Mouse (Mus musculus): ENCODE data around the gene Tm6sf2. TPM values are rescaled to one million over a fixed set of nuclear protein-coding genes. Genes with fewer than 3 reads are reported as not detected.

The Tm6sf2 gene
- total and polyA plus RNA-seq, 2 experiments from 2014 or later, result 0.19 TPM; not detected in 1

DNA sequence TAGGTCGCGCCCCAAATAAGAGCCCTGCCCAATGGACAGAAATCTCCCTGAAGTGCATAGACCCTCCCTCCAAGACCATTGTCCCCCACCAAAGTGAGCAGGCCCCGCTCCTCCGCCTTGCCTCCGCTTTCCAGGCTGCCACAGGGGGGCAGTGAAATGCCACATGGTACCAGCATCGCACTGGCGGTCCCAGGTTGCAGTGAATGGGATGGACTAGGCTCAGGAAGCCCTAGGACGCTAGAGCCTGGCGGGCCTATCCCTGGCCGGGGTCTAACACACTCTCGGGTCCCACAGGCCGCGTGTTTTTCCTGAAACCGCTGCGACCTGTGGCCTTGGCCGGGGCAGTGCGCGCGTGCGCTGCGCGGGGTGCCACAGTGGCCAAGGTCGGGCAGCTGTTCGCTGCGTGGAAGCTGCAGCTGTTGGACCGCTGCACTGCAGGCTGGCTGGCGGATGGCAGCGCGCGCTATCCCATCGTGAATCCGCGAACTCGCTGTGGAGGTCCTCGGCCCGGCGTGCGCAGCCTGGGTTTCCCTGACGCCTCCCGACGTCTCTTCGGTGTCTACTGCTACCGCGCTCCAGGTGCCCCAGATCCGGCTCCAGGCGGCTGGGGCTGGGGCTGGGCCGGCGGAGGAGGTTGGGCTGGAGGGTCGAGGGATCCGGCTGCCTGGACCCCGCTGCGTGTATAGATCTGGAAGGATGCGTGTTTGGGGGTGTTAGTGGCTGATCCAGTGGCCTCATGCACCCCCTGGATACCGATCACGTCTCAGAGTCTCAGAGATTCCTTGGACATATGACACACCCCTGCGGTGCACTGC is 15.3 kb downstream of the Tm6sf2 start:
- ATAC-seq, result peak; percentile 53
- Histone ChIP-seq H3K4me2 (ENCODE audit: low read depth, low read length) (peak overlapping the region; percentile 65), H3K4me3 (ENCODE audit: low read length) (peak overlapping the region; percentile 37), H3K36me3 (ENCODE audit: insufficient read depth, low read length) (no peaks in the 10 kb centered on the region), H3K4me1 (ENCODE audit: insufficient read depth, low read length) (peaks cover 22% of the 10 kb centered on the region), H3K27ac (no peak overlapping the region), H3K9me3 (ENCODE audit: low read length) (no peaks in the 10 kb centered on the region), H3K27me3 (ENCODE audit: insufficient read depth, low read length) (peaks cover 29% of the 10 kb centered on the region), H3K9ac (replicated peaks; ENCODE audit: low read length) (peak overlapping the region; percentile 49)
- 6% methylated on average over 56 of the region's 56 CpGs for WGBS
- DNase-seq (ENCODE audit: low spot score), result peak; percentile 77
- TF ChIP-seq CTCF (IDR thresholded peaks at IDR 0.05; ENCODE audit: low read depth), result peak; percentile 87

- ATAC-seq (peak; percentile 72), DNase-seq (ENCODE audit: low spot score) (peak; percentile 64)
- Histone ChIP-seq H3K36me3 (ENCODE audit: insufficient read depth, low read length) (peaks cover 4% of the 10 kb centered on the region; the same call in 1 of the 2 replicates), H3K4me2 (ENCODE audit: low read depth, low read length) (no peak overlapping the region), H3K4me3 (ENCODE audit: low read length) (no peak overlapping the region), H3K27me3 (ENCODE audit: insufficient read depth, low read length) (peaks cover 23% of the 10 kb centered on the region), H3K9me3 (ENCODE audit: low read length) (no peaks in the 10 kb centered on the region), H3K4me1 (ENCODE audit: insufficient read depth, low read length) (peaks cover 8% of the 10 kb centered on the region; the same call in 1 of the 2 replicates), H3K27ac (peak overlapping the region; percentile 29; the same call in 1 of the 2 replicates), H3K9ac (replicated peaks; ENCODE audit: low read length) (no peak overlapping the region)
- no peak for TF ChIP-seq CTCF (IDR thresholded peaks at IDR 0.05; ENCODE audit: low read depth)
- WGBS, result 38% methylated on average over 9 of the region's 9 CpGs
Measured at GRCm38 (mm10) chr8:70089296-70089960, 16.7 kb downstream of the Tm6sf2 start.

- H3K4me3 ChIP-seq (ENCODE audit: low read length), result no peak overlapping the region
- no peak overlapping the region for H3K4me2 ChIP-seq (ENCODE audit: low read depth, low read length)
- peaks cover 8% of the 10 kb centered on the region; the same call in 1 of the 2 replicates for H3K4me1 ChIP-seq (ENCODE audit: insufficient read depth, low read length)
- ATAC-seq (no peak), DNase-seq (ENCODE audit: low spot score) (no peak)
- WGBS, result 73% methylated on average over 8 of the region's 8 CpGs
- H3K27ac ChIP-seq, result no peak overlapping the region
- H3K36me3 ChIP-seq (ENCODE audit: insufficient read depth, low read length), result peaks cover 32% of the 10 kb centered on the region
- no peaks in the 10 kb centered on the region for H3K27me3 ChIP-seq (ENCODE audit: insufficient read depth, low read length)
- H3K9ac ChIP-seq (replicated peaks; ENCODE audit: low read length), result no peak overlapping the region
- no peak for TF ChIP-seq CTCF (IDR thresholded peaks at IDR 0.05; ENCODE audit: low read depth)
- no peaks in the 10 kb centered on the region for H3K9me3 ChIP-seq (ENCODE audit: low read length)
Measured at GRCm38 (mm10) chr8:70092786-70093185, 20.1 kb downstream of the Tm6sf2 start.

GRCm38 (mm10) chr8:70099276-70099675 is 26.6 kb downstream of the Tm6sf2 start:
- H3K4me1 ChIP-seq (ENCODE audit: insufficient read depth, low read length), result no peaks in the 10 kb centered on the region
- TF ChIP-seq CTCF (IDR thresholded peaks at IDR 0.05; ENCODE audit: low read depth), result no peak
- H3K4me2 ChIP-seq (ENCODE audit: low read depth, low read length), result no peak overlapping the region
- peaks cover 73% of the 10 kb centered on the region for H3K36me3 ChIP-seq (ENCODE audit: insufficient read depth, low read length)
- no peaks in the 10 kb centered on the region for H3K9me3 ChIP-seq (ENCODE audit: low read length)
- 78% methylated on average over 8 of the region's 8 CpGs for WGBS
- no peak for DNase-seq (ENCODE audit: low spot score)
- no peak overlapping the region for H3K27ac ChIP-seq
- no peaks in the 10 kb centered on the region for H3K27me3 ChIP-seq (ENCODE audit: insufficient read depth, low read length)
- no peak overlapping the region for H3K9ac ChIP-seq (replicated peaks; ENCODE audit: low read length)
- no peak for ATAC-seq
- H3K4me3 ChIP-seq (ENCODE audit: low read length), result no peak overlapping the region

GRCm38 (mm10) chr8:70100241-70100640 is 27.5 kb downstream of the Tm6sf2 start:
- H3K9me3 ChIP-seq (ENCODE audit: low read length), result no peaks in the 10 kb centered on the region
- H3K36me3 ChIP-seq (ENCODE audit: insufficient read depth, low read length), result peaks cover 68% of the 10 kb centered on the region
- H3K4me2 ChIP-seq (ENCODE audit: low read depth, low read length), result no peak overlapping the region
- no peaks in the 10 kb centered on the region for H3K27me3 ChIP-seq (ENCODE audit: insufficient read depth, low read length)
- DNase-seq (ENCODE audit: low spot score) (no peak), ATAC-seq (no peak)
- TF ChIP-seq CTCF (IDR thresholded peaks at IDR 0.05; ENCODE audit: low read depth), result no peak
- H3K9ac ChIP-seq (replicated peaks; ENCODE audit: low read length), result no peak overlapping the region
- no peaks in the 10 kb centered on the region for H3K4me1 ChIP-seq (ENCODE audit: insufficient read depth, low read length)
- WGBS, result 91% methylated on average over 8 of the region's 8 CpGs
- no peak overlapping the region for H3K4me3 ChIP-seq (ENCODE audit: low read length)
- H3K27ac ChIP-seq, result no peak overlapping the region

DNA sequence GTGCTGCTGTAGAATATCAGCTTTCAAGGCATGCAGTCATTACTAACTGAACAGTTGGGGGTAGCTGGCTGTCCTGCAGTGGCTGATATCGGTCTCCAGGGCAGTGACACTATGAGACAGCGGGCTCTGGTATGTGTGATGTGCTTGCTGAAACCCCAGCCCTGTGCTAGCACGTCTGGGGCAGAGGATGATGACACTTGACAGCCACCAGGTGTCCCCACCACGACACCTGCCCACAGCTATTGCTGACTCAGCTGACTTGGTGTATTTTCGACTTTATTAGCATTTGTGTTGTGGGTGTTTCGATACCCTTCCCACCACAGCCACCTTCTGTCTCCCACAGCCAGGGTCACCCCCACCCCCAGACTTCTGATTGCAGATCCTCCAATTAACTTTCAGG is 31.8 kb downstream of the Tm6sf2 start:
- ATAC-seq, result peak; percentile 79

More for the DNA sequence above, 31.8 kb downstream of the Tm6sf2 start:
- H3K36me3 ChIP-seq (ENCODE audit: insufficient read depth, low read length), result peaks cover 51% of the 10 kb centered on the region
- H3K4me3 ChIP-seq (ENCODE audit: low read length), result no peak overlapping the region
- peak; percentile 75 for TF ChIP-seq CTCF (IDR thresholded peaks at IDR 0.05; ENCODE audit: low read depth)
- H3K27ac ChIP-seq, result no peak overlapping the region
- H3K4me1 ChIP-seq (ENCODE audit: insufficient read depth, low read length), result no peaks in the 10 kb centered on the region
- WGBS, result 20% methylated on average over 6 of the region's 6 CpGs
- H3K9me3 ChIP-seq (ENCODE audit: low read length), result no peaks in the 10 kb centered on the region
- DNase-seq (ENCODE audit: low spot score), result peak; percentile 70
- no peak overlapping the region for H3K4me2 ChIP-seq (ENCODE audit: low read depth, low read length)
- H3K27me3 ChIP-seq (ENCODE audit: insufficient read depth, low read length), result no peaks in the 10 kb centered on the region
- no peak overlapping the region for H3K9ac ChIP-seq (replicated peaks; ENCODE audit: low read length)
